Mouse (Mus musculus): ENCODE measurements around the gene Mchr1. TPM values are rescaled to one million over a fixed set of nuclear protein-coding genes. Genes with fewer than 3 reads are reported as not detected.

Gene Mchr1
- polyA plus RNA-seq, 1 experiment: 0.81 TPM

DNA sequence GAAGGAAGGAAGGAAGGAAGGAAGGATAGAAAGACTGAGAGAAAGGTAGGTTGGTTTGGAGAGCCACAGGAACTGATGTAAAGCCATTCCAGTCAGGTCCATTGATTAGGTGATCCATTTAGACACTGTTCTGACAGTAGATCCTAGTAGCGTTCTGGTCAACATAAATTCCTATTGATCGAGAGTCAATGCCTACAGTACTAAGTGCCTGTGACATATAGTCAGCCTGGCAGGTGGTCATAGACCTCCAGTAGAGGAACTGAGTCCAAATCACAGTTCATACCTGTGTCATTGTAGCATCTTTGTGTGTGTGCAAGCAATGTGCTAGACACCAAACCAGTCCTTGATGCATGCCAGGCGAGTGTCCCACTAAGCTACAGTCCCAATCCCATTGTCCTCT, 7.0 kb upstream of the Mchr1 start:
- Histone ChIP-seq H3K79me2 (ENCODE audit: control insufficient read depth, insufficient read depth) (no peaks in the 10 kb centered on the region), H3K4me3 (ENCODE audit: insufficient read depth, poor library complexity, severe bottlenecking) (no peak overlapping the region), H3K79me3 (ENCODE audit: low read depth) (no peaks in the 10 kb centered on the region), H3K36me3 (ENCODE audit: control insufficient read depth, insufficient read depth) (no peaks in the 10 kb centered on the region), H3ac (ENCODE audit: control insufficient read depth, insufficient read length, low read depth) (no peak overlapping the region), H3K27me3 (ENCODE audit: control insufficient read depth, insufficient read depth, insufficient read length) (no peaks in the 10 kb centered on the region)
- TF ChIP-seq USF1 (IDR thresholded peaks at IDR 0.05; ENCODE audit: low read depth): no peak
- no peak for TF ChIP-seq FOSL1 (IDR thresholded peaks at IDR 0.05; ENCODE audit: insufficient read depth, low read length, poor library complexity, severe bottlenecking)
- no peak for TF ChIP-seq MYOD1 (IDR thresholded peaks at IDR 0.05; ENCODE audit: control insufficient read depth, insufficient read length, low read depth)

DNA sequence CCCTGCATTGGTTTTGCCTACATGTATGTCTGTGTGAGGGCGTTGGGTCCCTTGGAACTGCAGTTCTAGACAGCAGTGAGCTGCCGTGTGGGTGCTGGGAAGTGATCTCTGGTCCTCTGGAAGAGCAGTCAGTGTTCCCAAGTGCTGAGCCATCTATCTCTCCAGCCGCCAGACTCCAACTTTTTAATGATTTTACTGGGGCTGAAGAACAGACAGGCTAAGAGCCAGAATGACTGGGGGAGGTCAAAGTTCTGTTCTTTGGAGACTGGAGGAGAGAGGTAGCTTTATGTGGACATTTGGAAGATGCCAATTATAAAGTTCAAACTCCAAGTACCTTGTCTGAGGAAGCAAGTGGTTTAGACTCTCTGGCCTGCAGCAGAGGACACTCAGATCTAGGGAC, 5.5 kb upstream of the Mchr1 start:
- H3ac ChIP-seq (ENCODE audit: control insufficient read depth, insufficient read length, low read depth): no peak overlapping the region

DNA sequence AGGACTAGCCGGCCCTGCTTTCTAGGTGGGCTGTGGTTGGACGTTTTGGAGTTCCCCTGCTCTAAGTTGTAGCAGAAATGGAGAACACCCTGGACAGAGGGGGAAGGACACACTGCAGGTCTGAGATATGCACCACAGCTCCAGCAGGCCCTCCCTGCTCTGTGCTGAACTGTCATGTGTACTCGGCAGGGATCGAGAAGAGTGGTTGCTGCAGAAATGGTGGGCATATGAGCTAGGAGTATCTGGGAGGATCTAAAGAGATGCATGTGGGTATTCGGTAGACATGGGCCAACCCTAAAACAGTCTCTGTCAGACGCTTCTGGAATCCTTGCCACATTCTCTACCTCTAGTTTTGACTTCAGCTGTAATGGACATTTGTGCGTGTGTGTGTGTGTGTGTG, 4.0 kb upstream of the Mchr1 start:
- Histone ChIP-seq H3ac (ENCODE audit: control insufficient read depth, insufficient read length, low read depth) (no peak overlapping the region), H3K27me3 (ENCODE audit: control insufficient read depth, insufficient read depth, insufficient read length) (no peaks in the 10 kb centered on the region), H3K4me3 (ENCODE audit: insufficient read depth, poor library complexity, severe bottlenecking) (no peak overlapping the region), H3K36me3 (ENCODE audit: control insufficient read depth, insufficient read depth) (no peaks in the 10 kb centered on the region), H3K79me2 (ENCODE audit: control insufficient read depth, insufficient read depth) (no peaks in the 10 kb centered on the region), H3K79me3 (ENCODE audit: low read depth) (no peaks in the 10 kb centered on the region)
- TF ChIP-seq USF1 (IDR thresholded peaks at IDR 0.05; ENCODE audit: low read depth) (no peak), MYOD1 (IDR thresholded peaks at IDR 0.05; ENCODE audit: control insufficient read depth, insufficient read length, low read depth) (no peak), CTCF (IDR thresholded peaks at IDR 0.05; ENCODE audit: control insufficient read depth, insufficient read depth, insufficient read length) (no peak), FOSL1 (IDR thresholded peaks at IDR 0.05; ENCODE audit: insufficient read depth, low read length, poor library complexity, severe bottlenecking) (no peak), CEBPB (IDR thresholded peaks at IDR 0.05; ENCODE audit: low read depth) (no peak), MAX (IDR thresholded peaks at IDR 0.05) (no peak)

More for the DNA sequence above, 5.5 kb upstream of the Mchr1 start:
- no peaks in the 10 kb centered on the region for H3K27me3 ChIP-seq (ENCODE audit: control insufficient read depth, insufficient read depth, insufficient read length)
- no peaks in the 10 kb centered on the region for H3K79me3 ChIP-seq (ENCODE audit: low read depth)
- H3K79me2 ChIP-seq (ENCODE audit: control insufficient read depth, insufficient read depth): no peaks in the 10 kb centered on the region
- H3K36me3 ChIP-seq (ENCODE audit: control insufficient read depth, insufficient read depth): no peaks in the 10 kb centered on the region
- H3K4me3 ChIP-seq (ENCODE audit: insufficient read depth, poor library complexity, severe bottlenecking): no peak overlapping the region
- no peak for TF ChIP-seq USF1 (IDR thresholded peaks at IDR 0.05; ENCODE audit: low read depth)
- TF ChIP-seq CEBPB (IDR thresholded peaks at IDR 0.05; ENCODE audit: low read depth): no peak
- no peak for TF ChIP-seq FOSL1 (IDR thresholded peaks at IDR 0.05; ENCODE audit: insufficient read depth, low read length, poor library complexity, severe bottlenecking)
- TF ChIP-seq MYOG (IDR thresholded peaks at IDR 0.05; ENCODE audit: control insufficient read depth, extremely low read depth, insufficient read length): no peak
- no peak for TF ChIP-seq CTCF (IDR thresholded peaks at IDR 0.05; ENCODE audit: control insufficient read depth, insufficient read depth, insufficient read length)
- no peak for TF ChIP-seq MAX (IDR thresholded peaks at IDR 0.05)
- TF ChIP-seq MYOD1 (IDR thresholded peaks at IDR 0.05; ENCODE audit: control insufficient read depth, insufficient read length, low read depth): no peak

DNA sequence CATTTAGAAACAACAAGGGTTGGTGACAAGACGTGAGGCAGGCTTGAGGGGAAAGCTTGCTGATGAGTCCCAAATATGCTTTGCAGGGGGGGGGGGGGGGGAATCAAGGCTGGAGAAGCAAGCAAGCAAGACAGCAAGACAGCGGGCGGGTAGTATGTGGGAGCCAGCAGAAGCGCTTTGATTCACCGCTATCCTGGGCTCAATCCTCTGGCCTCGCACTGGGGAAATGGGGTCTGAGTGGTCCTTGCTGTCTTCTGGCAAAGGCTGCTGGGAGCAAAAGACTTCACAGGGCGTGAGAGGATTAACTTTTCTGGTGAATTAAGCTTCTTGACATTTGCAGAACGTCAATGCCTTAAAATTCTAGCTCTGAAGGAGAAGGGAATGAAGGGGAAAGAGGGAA, 763 bp downstream of the Mchr1 start:
- no peak overlapping the region for H3ac ChIP-seq (ENCODE audit: control insufficient read depth, insufficient read length, low read depth)
- no peaks in the 10 kb centered on the region for H3K79me3 ChIP-seq (ENCODE audit: low read depth)
- H3K79me2 ChIP-seq (ENCODE audit: control insufficient read depth, insufficient read depth): no peaks in the 10 kb centered on the region
- H3K36me3 ChIP-seq (ENCODE audit: control insufficient read depth, insufficient read depth): no peaks in the 10 kb centered on the region
- no peak overlapping the region for H3K4me3 ChIP-seq (ENCODE audit: insufficient read depth, poor library complexity, severe bottlenecking)
- TF ChIP-seq MYOD1 (IDR thresholded peaks at IDR 0.05; ENCODE audit: control insufficient read depth, insufficient read length, low read depth): no peak
- no peak for TF ChIP-seq MAX (IDR thresholded peaks at IDR 0.05)
- no peak for TF ChIP-seq FOSL1 (IDR thresholded peaks at IDR 0.05; ENCODE audit: insufficient read depth, low read length, poor library complexity, severe bottlenecking)
- no peak for TF ChIP-seq USF1 (IDR thresholded peaks at IDR 0.05; ENCODE audit: low read depth)
- no peak for TF ChIP-seq CEBPB (IDR thresholded peaks at IDR 0.05; ENCODE audit: low read depth)
- TF ChIP-seq CTCF (IDR thresholded peaks at IDR 0.05; ENCODE audit: control insufficient read depth, insufficient read depth, insufficient read length): no peak
- no peak for TF ChIP-seq MYOG (IDR thresholded peaks at IDR 0.05; ENCODE audit: control insufficient read depth, extremely low read depth, insufficient read length)
- no peaks in the 10 kb centered on the region for H3K27me3 ChIP-seq (ENCODE audit: control insufficient read depth, insufficient read depth, insufficient read length)

DNA sequence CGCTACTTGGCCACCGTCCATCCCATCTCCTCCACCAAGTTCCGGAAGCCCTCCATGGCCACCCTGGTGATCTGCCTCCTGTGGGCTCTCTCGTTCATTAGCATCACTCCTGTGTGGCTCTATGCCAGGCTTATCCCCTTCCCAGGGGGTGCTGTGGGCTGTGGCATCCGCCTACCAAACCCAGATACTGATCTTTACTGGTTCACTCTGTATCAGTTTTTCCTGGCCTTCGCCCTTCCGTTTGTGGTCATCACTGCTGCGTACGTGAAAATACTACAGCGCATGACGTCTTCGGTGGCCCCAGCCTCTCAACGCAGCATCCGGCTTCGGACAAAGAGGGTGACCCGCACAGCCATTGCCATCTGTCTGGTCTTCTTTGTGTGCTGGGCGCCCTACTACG, 2.2 kb downstream of the Mchr1 start:
- H3K36me3 ChIP-seq (ENCODE audit: control insufficient read depth, insufficient read depth): no peaks in the 10 kb centered on the region
- no peak overlapping the region for H3ac ChIP-seq (ENCODE audit: control insufficient read depth, insufficient read length, low read depth)
- no peaks in the 10 kb centered on the region for H3K79me3 ChIP-seq (ENCODE audit: low read depth)
- TF ChIP-seq MYOD1 (IDR thresholded peaks at IDR 0.05; ENCODE audit: control insufficient read depth, insufficient read length, low read depth): no peak
- TF ChIP-seq USF1 (IDR thresholded peaks at IDR 0.05; ENCODE audit: low read depth): no peak
- no peak for TF ChIP-seq FOSL1 (IDR thresholded peaks at IDR 0.05; ENCODE audit: insufficient read depth, low read length, poor library complexity, severe bottlenecking)
- no peak for TF ChIP-seq CTCF (IDR thresholded peaks at IDR 0.05; ENCODE audit: control insufficient read depth, insufficient read depth, insufficient read length)
- no peak for TF ChIP-seq MAX (IDR thresholded peaks at IDR 0.05)
- TF ChIP-seq CEBPB (IDR thresholded peaks at IDR 0.05; ENCODE audit: low read depth): no peak
- TF ChIP-seq MYOG (IDR thresholded peaks at IDR 0.05; ENCODE audit: control insufficient read depth, extremely low read depth, insufficient read length): no peak
- H3K4me3 ChIP-seq (ENCODE audit: insufficient read depth, poor library complexity, severe bottlenecking): no peak overlapping the region
- H3K79me2 ChIP-seq (ENCODE audit: control insufficient read depth, insufficient read depth): no peaks in the 10 kb centered on the region
- no peaks in the 10 kb centered on the region for H3K27me3 ChIP-seq (ENCODE audit: control insufficient read depth, insufficient read depth, insufficient read length)

DNA sequence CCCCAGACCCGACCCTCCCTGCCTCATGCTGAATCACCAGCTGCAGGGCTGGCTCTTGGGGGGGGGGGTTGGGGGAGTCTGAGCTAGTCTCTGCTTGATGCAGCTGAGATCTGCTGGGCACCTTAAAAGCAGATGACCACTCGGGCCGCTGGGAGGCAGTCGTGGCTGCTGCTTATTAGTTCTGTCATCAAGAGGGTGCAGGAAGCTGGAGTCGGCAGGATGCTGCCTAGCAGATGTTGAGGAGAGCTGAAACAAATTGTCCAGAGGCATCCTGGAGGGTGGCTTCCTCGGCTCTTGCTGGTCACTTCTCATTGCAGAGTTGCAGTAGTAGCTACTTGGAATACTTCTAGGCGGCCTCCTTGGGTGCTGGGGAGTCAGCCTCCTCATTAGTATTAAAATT, 4.0 kb downstream of the Mchr1 start:
- H3K79me2 ChIP-seq (ENCODE audit: control insufficient read depth, insufficient read depth): no peaks in the 10 kb centered on the region
- H3K4me3 ChIP-seq (ENCODE audit: insufficient read depth, poor library complexity, severe bottlenecking): no peak overlapping the region
- H3K36me3 ChIP-seq (ENCODE audit: control insufficient read depth, insufficient read depth): no peaks in the 10 kb centered on the region
- no peaks in the 10 kb centered on the region for H3K27me3 ChIP-seq (ENCODE audit: control insufficient read depth, insufficient read depth, insufficient read length)
- no peak overlapping the region for H3ac ChIP-seq (ENCODE audit: control insufficient read depth, insufficient read length, low read depth)
- H3K79me3 ChIP-seq (ENCODE audit: low read depth): no peaks in the 10 kb centered on the region
- TF ChIP-seq CTCF (IDR thresholded peaks at IDR 0.05; ENCODE audit: control insufficient read depth, insufficient read depth, insufficient read length): peak; percentile 59
- no peak for TF ChIP-seq CEBPB (IDR thresholded peaks at IDR 0.05; ENCODE audit: low read depth)
- no peak for TF ChIP-seq FOSL1 (IDR thresholded peaks at IDR 0.05; ENCODE audit: insufficient read depth, low read length, poor library complexity, severe bottlenecking)
- no peak for TF ChIP-seq MYOD1 (IDR thresholded peaks at IDR 0.05; ENCODE audit: control insufficient read depth, insufficient read length, low read depth)
